Mouse (Mus musculus) CH12.LX (cell line): ENCODE data around the gene Fam183b. TPM values are rescaled to one million over a fixed set of nuclear protein-coding genes. Genes with fewer than 3 reads are reported as not detected.

ENCODE experiments used
- DNase-seq: peaks from one replicate; pipeline ENCODE4 v3.0.0-alpha.2; 2013; ENCODE audit errors: extremely low read depth
- H3K27ac ChIP-seq: 2 replicates; pipeline ENCODE4 v1.5.1; 2012; ENCODE audit warnings: low read depth, mild to moderate bottlenecking, control low read depth, moderate library complexity; ENCODE audit not compliant: insufficient read depth
- H3K27me3 ChIP-seq: replicated peaks from 2 replicates; pipeline ENCODE3; 2012; ENCODE audit warnings: inconsistent platforms
- H3K36me3 ChIP-seq, 2 experiments: replicated peaks in 1 of 2; 2 replicates each; pipeline versions ENCODE3 to v1.6.1; 2012; ENCODE audit warnings: inconsistent platforms in 1 of 2, low read length in 1 of 2, mild to moderate bottlenecking in 1 of 2, mixed read lengths in 1 of 2, moderate library complexity in 1 of 2; ENCODE audit not compliant: control insufficient read depth in 1 of 2, insufficient read depth in 1 of 2
- H3K4me1 ChIP-seq, 2 experiments: 2 replicates each; pipeline ENCODE4 v1.6.1; 2012; ENCODE audit warnings: inconsistent platforms in 1 of 2, moderate library complexity in 1 of 2; ENCODE audit not compliant: insufficient read depth in 2 of 2, control insufficient read depth in 1 of 2
- H3K4me2 ChIP-seq: 2 replicates; pipeline ENCODE4 v1.6.1; 2012; ENCODE audit warnings: low read depth, mild to moderate bottlenecking, control low read depth; ENCODE audit not compliant: poor library complexity, insufficient read depth, severe bottlenecking
- H3K4me3 ChIP-seq, 3 experiments: fragments of 150-350 bp in 1 of 3; sonication (generic) in 1 of 3; replicated peaks in 1 of 3; 2 replicates each; pipeline versions ENCODE3 to v1.5.1; 2011 to 2012; ENCODE audit warnings: low read depth in 2 of 3, low read length in 2 of 3, mild to moderate bottlenecking in 2 of 3, moderate library complexity in 2 of 3, control low read depth in 1 of 3, improper control_type of control experiment in 1 of 3, inconsistent platforms in 1 of 3, mixed read lengths in 1 of 3; ENCODE audit not compliant: poor library complexity in 1 of 3
- H3K79me2 ChIP-seq: replicated peaks from 2 replicates; pipeline ENCODE4 v1.6.1; 2012; ENCODE audit warnings: mild to moderate bottlenecking, moderate library complexity; ENCODE audit not compliant: control insufficient read depth, poor library complexity, insufficient read depth, severe bottlenecking; ENCODE audit errors: extremely low read depth
- H3K9ac ChIP-seq: 2 replicates; pipeline ENCODE4 v1.6.1; 2012; ENCODE audit warnings: low read depth, mild to moderate bottlenecking, control low read depth, moderate library complexity; ENCODE audit not compliant: insufficient read depth
- H3K9me3 ChIP-seq: replicated peaks from 2 replicates; pipeline ENCODE3; 2012; ENCODE audit warnings: low read length, inconsistent platforms, mixed read lengths
- BHLHE40 ChIP-seq: IDR thresholded peaks from 2 replicates; pipeline ENCODE4 v1.6.1; 2011; ENCODE audit warnings: mild to moderate bottlenecking, low read depth, low read length, improper control_type of control experiment
- CTCF ChIP-seq, 2 experiments: IDR thresholded peaks in 1 of 2; conservative IDR thresholded peaks in 1 of 2; 2 replicates each; pipeline ENCODE4 v1.5.1; 2011 to 2012; ENCODE audit warnings: low read depth in 2 of 2, low read length in 2 of 2, improper control_type of control experiment in 1 of 2, inconsistent platforms in 1 of 2, mild to moderate bottlenecking in 1 of 2, moderate library complexity in 1 of 2
- EP300 ChIP-seq: IDR thresholded peaks from 2 replicates; pipeline ENCODE4 v1.6.1; 2011; ENCODE audit warnings: low read length, improper control_type of control experiment
- IRF4 ChIP-seq: IDR thresholded peaks from 2 replicates; pipeline ENCODE4 v1.6.1; 2014; ENCODE audit warnings: low read depth, mild to moderate bottlenecking, inconsistent platforms, low read length, improper control_type of control experiment
- JUND ChIP-seq: conservative IDR thresholded peaks from 2 replicates; pipeline ENCODE4 v1.6.1; 2011; ENCODE audit warnings: low read depth, low read length, improper control_type of control experiment
- MAX ChIP-seq: IDR thresholded peaks from 2 replicates; pipeline ENCODE4 v1.6.1; 2011; ENCODE audit warnings: low read length, improper control_type of control experiment
- MAZ ChIP-seq: IDR thresholded peaks from 2 replicates; pipeline ENCODE4 v1.6.1; 2012; ENCODE audit warnings: low read depth, mild to moderate bottlenecking, inconsistent platforms, low read length, improper control_type of control experiment, moderate library complexity
- MEF2A ChIP-seq: IDR thresholded peaks from 2 replicates; pipeline ENCODE4 v1.6.1; 2014; ENCODE audit warnings: low read depth, mild to moderate bottlenecking, inconsistent platforms, low read length, improper control_type of control experiment, borderline replicate concordance
- MXI1 ChIP-seq: IDR thresholded peaks from 2 replicates; pipeline ENCODE4 v1.6.1; 2011; ENCODE audit warnings: mild to moderate bottlenecking, low read depth, low read length, improper control_type of control experiment
- POLR2A ChIP-seq: IDR thresholded peaks from 2 replicates; pipeline ENCODE4 v1.6.1; 2011; ENCODE audit warnings: low read depth, mild to moderate bottlenecking, improper control_type of control experiment, low read length
- POLR2AphosphoS2 ChIP-seq: IDR thresholded peaks from 2 replicates; pipeline ENCODE4 v1.6.1; 2011; ENCODE audit warnings: low read depth, low read length, improper control_type of control experiment
- RAD21 ChIP-seq: IDR thresholded peaks from 2 replicates; pipeline ENCODE4 v1.6.1; 2011; ENCODE audit warnings: low read depth, mild to moderate bottlenecking, low read length, improper control_type of control experiment, moderate library complexity
- UBTF ChIP-seq: IDR thresholded peaks from 2 replicates; pipeline ENCODE4 v1.6.1; 2012; ENCODE audit warnings: low read depth, mild to moderate bottlenecking, inconsistent platforms, low read length, improper control_type of control experiment, moderate library complexity
- USF2 ChIP-seq: conservative IDR thresholded peaks from 2 replicates; pipeline ENCODE4 v1.6.1; 2011; ENCODE audit warnings: low read depth, low read length, improper control_type of control experiment
- ZMIZ1 ChIP-seq: IDR thresholded peaks from 2 replicates; pipeline ENCODE4 v1.6.1; 2012; ENCODE audit warnings: low read depth, mild to moderate bottlenecking, inconsistent platforms, low read length, improper control_type of control experiment
- ZNF384 ChIP-seq: IDR thresholded peaks from 2 replicates; pipeline ENCODE4 v1.6.1; 2012; ENCODE audit warnings: low read depth, low read length, improper control_type of control experiment, inconsistent platforms
- dilution Hi-C: fragments of 300-500 bp; cut with MboI; formaldehyde crosslinking; loops from 2 replicates; pipeline ENCODE4 v1.14.3; 2020; ENCODE audit warnings: low sequenced_read_pairs; ENCODE audit not compliant: extremely low pct_unique_long_range_greater_than_20kb, extremely low pct_ligation_motif_present
- in situ Hi-C: fragments of 300-500 bp; cut with MboI; formaldehyde crosslinking; loops from 3 replicates; pipeline ENCODE4 v1.14.3; 2019; ENCODE audit warnings: low sequenced_read_pairs, low pct_ligation_motif_present, low pct_unique_long_range_greater_than_20kb, mixed read lengths
- polyA plus RNA-seq: library from polyadenylated mRNA; unstranded; fragments of >175 nt; gene quantifications from 2 replicates; pipeline ENCODE4 v1.2.1, GENCODE M21; 2012; ENCODE audit warnings: low read depth; ENCODE audit not compliant: insufficient read length
- total RNA-seq, 2 experiments: library from RNA; depleted of rRNA; stranded (reverse); fragments of 300-350 nt in 1 of 2; fragments of >200 nt in 1 of 2; gene quantifications; 2 replicates each; pipeline ENCODE4 v1.2.3; 2012 to 2014

Fam183b gene
- total and polyA plus RNA-seq, 3 experiments: 0.72 TPM; not detected in 2

- H3K79me2 ChIP-seq: no peaks in the 10 kb centered on the region
- TF ChIP-seq MXI1: peak; percentile 73; the same call in 1 of the 2 replicates
- no peak for TF ChIP-seq CTCF (conservative IDR thresholded peaks at IDR 0.05 in 1 of 2, IDR thresholded peaks at IDR 0.05 in 1 of 2; ENCODE audit: low read depth in 2 of 2, low read length in 2 of 2)
- TF ChIP-seq MEF2A: peak; percentile 32; the same call in 1 of the 2 replicates
- TF ChIP-seq RAD21: no peak
- TF ChIP-seq MAZ: 0 out of 2 replicates have a peak, but pooled peaks have one; percentile 25
- TF ChIP-seq POLR2AphosphoS2: no peak
- TF ChIP-seq MAX: peak; percentile 13; the same call in 1 of the 2 replicates
- peak; percentile 10; the same call in 1 of the 2 replicates for TF ChIP-seq BHLHE40
- peak; percentile 56; the same call in 1 of the 2 replicates for TF ChIP-seq IRF4
- TF ChIP-seq EP300: no peak
- H3K9ac ChIP-seq: no peak overlapping the region
- H3K4me2 ChIP-seq: peak overlapping the region; percentile 87
- H3K4me1 ChIP-seq: peaks cover 11 to 31% of the 10 kb centered on the region in 2 experiments
- dilution Hi-C loops: no loop called here
- H3K27me3 ChIP-seq: no peaks in the 10 kb centered on the region
- H3K9me3 ChIP-seq: no peaks in the 10 kb centered on the region
- H3K27ac ChIP-seq: no peak overlapping the region
- no peaks in the 10 kb centered on the region for H3K36me3 ChIP-seq
- in situ Hi-C loops: no loop called here
- DNase-seq: peak; percentile 73
- no peak overlapping the region for H3K4me3 ChIP-seq
Measured at GRCm38 (mm10) chr11:58789532-58789931, 12.2 kb downstream of the Fam183b start.

- Histone ChIP-seq H3K4me3 (no peak overlapping the region), H3K9ac (no peak overlapping the region), H3K27ac (no peak overlapping the region), H3K36me3 (no peaks in the 10 kb centered on the region), H3K27me3 (no peaks in the 10 kb centered on the region), H3K4me2 (no peak overlapping the region), H3K79me2 (no peaks in the 10 kb centered on the region), H3K9me3 (no peaks in the 10 kb centered on the region), H3K4me1 (peaks cover 11 to 31% of the 10 kb centered on the region in 2 experiments)
- in situ Hi-C loops: no loop called here
- TF ChIP-seq JUND (no peak), ZMIZ1 (no peak), POLR2A (no peak), MEF2A (no peak), UBTF (no peak)
- no peak for DNase-seq
- dilution Hi-C loops: no loop called here
Measured at GRCm38 (mm10) chr11:58788346-58788745, 13.4 kb downstream of the Fam183b start.

GRCm38 (mm10) chr11:58787651-58788050, 14.1 kb downstream of the Fam183b start:
- peak; percentile 13 for DNase-seq
- in situ Hi-C loops (no loop called here), dilution Hi-C loops (no loop called here)
- TF ChIP-seq USF2: no peak
- TF ChIP-seq ZNF384: peak; percentile 26; the same call in 1 of the 2 replicates
- Histone ChIP-seq H3K4me2 (no peak overlapping the region), H3K27me3 (no peaks in the 10 kb centered on the region), H3K9me3 (no peaks in the 10 kb centered on the region), H3K9ac (no peak overlapping the region), H3K27ac (no peak overlapping the region), H3K4me3 (no peak overlapping the region), H3K36me3 (no peaks in the 10 kb centered on the region), H3K79me2 (no peaks in the 10 kb centered on the region), H3K4me1 (peaks cover 11 to 31% of the 10 kb centered on the region in 2 experiments)
